ENCODE assay signal across 35 mouse cellular contexts in genomic region chr9:92226795-92227194, GRCm38 (mm10). TPM values are rescaled to one million over a fixed set of nuclear protein-coding genes. Genes with fewer than 3 reads are reported as not detected.
"Had no signal": no experiment of that assay in that cellular context is flagged by ENCODE, and none has a peak within 500 bp of the region (broad histone marks: within the 10 kb centered on the region; RNA-seq: fewer than 3 reads in every experiment).

No protein-coding gene starts in this region.

- H3K4me2 ChIP-seq: heart, embryonic 11.5 days; heart, embryonic 13.5 days; heart, embryonic 15.5 days; hindbrain, embryonic 13.5 days; hindbrain, embryonic 15.5 days; limb, embryonic 12.5 days; liver, embryonic 11.5 days had no signal

- H3K27ac ChIP-seq: heart, embryonic 13.5 days; heart, embryonic 15.5 days; hindbrain, embryonic 13.5 days; hindbrain, embryonic 15.5 days; hindbrain, postnatal 0 days; layer of hippocampus, adult 2 months; left cerebral cortex, adult 2 months; limb, embryonic 10.5 days; limb, embryonic 12.5 days; liver, embryonic 14.5 days had no signal

- H3K27me3 ChIP-seq: heart, embryonic 13.5 days; heart, embryonic 15.5 days; hindbrain, embryonic 13.5 days; hindbrain, embryonic 15.5 days; limb, embryonic 12.5 days had no signal

- H3K9ac ChIP-seq: forebrain, postnatal 0 days; heart, embryonic 13.5 days; heart, embryonic 15.5 days; hindbrain, embryonic 13.5 days; hindbrain, embryonic 15.5 days; limb, embryonic 12.5 days; liver, embryonic 14.5 days had no signal

- H3K36me3 ChIP-seq: heart, embryonic 13.5 days; heart, embryonic 15.5 days; hindbrain, embryonic 13.5 days; hindbrain, embryonic 15.5 days; limb, embryonic 10.5 days; limb, embryonic 12.5 days had no signal

- H3K4me3 ChIP-seq: heart, embryonic 13.5 days; heart, embryonic 15.5 days; hindbrain, embryonic 13.5 days; hindbrain, embryonic 15.5 days; layer of hippocampus, adult 2 months; left cerebral cortex, adult 2 months; limb, embryonic 10.5 days; limb, embryonic 12.5 days had no signal

- H3K9me3 ChIP-seq: heart, embryonic 13.5 days; heart, embryonic 15.5 days; hindbrain, embryonic 13.5 days; hindbrain, embryonic 15.5 days; limb, embryonic 10.5 days; limb, embryonic 12.5 days had no signal

- DNase-seq: forebrain, postnatal 0 days; gastrocnemius, postnatal 10 days; gastrocnemius, postnatal 25 days; heart, postnatal 36 days; kidney, adult 11 months; kidney, adult 2 months; kidney, postnatal 10 days; kidney, postnatal 25 days; kidney, postnatal 4 days; liver had no signal

- ATAC-seq: forebrain, postnatal 0 days; hindbrain, postnatal 0 days; intestine, embryonic 16.5 days had no signal

- H3K4me1 ChIP-seq: heart, embryonic 15.5 days; hindbrain, embryonic 13.5 days; hindbrain, embryonic 15.5 days; limb, embryonic 12.5 days had no signal

RNA-seq across cellular contexts. Expression of gene Plscr5, which starts 34.1 kb away (rescaled TPM):
- total RNA-seq: gastrocnemius, postnatal 10 days; gastrocnemius, postnatal 25 days; gastrocnemius, postnatal 4 days; granulocyte monocyte progenitor cell, adult 5-6 weeks; heart, adult 18-20 months; heart, postnatal 14 days; heart, postnatal 36 days; layer of hippocampus, adult 2 months; layer of hippocampus, postnatal 25 days; left cerebral cortex, adult 2 months; left cerebral cortex, postnatal 14 days; left cerebral cortex, postnatal 36 days had no signal
- polyA plus RNA-seq: heart, embryonic 11.5 days; heart, embryonic 13.5 days; heart, embryonic 15.5 days; heart, postnatal 0 days; intestine, embryonic 14.5 days; intestine, embryonic 16.5 days; kidney, adult 2 months; kidney, embryonic 14.5 days; kidney, embryonic 16.5 days; limb, embryonic 10.5 days; limb, embryonic 12.5 days; limb, embryonic 14.5 days; liver, embryonic 11.5 days; liver, embryonic 14.5 days had no signal

RNA-seq across cellular contexts. Expression of gene Plscr2, which starts 48.6 kb away (rescaled TPM):
- total RNA-seq: granulocyte monocyte progenitor cell, adult 5-6 weeks had no signal
- polyA plus RNA-seq: limb, embryonic 10.5 days had no signal
